Mouse (Mus musculus) forebrain, embryonic 16.5 days (tissue): Measurements from ENCODE around the gene Abi2. TPM values are rescaled to one million over a fixed set of nuclear protein-coding genes. Genes with fewer than 3 reads are reported as not detected.

Source experiments
- ATAC-seq: fragments of 200-750 bp; cut with Nextera tagmentation; 2 replicates; pipeline ENCODE4 v1.8.0; 2017; ENCODE audit warnings: mild to moderate bottlenecking, moderate library complexity
- H3K27ac ChIP-seq: fragments of 300-500 bp; sonication (generic); 2 replicates; pipeline ENCODE4 v1.5.1; 2014; ENCODE audit warnings: low read length, control low read depth
- H3K27me3 ChIP-seq: fragments of 300-500 bp; sonication (generic); replicated peaks from 2 replicates; pipeline ENCODE4 v1.6.1; 2014; ENCODE audit warnings: low read length; ENCODE audit not compliant: control insufficient read depth, insufficient read depth
- H3K36me3 ChIP-seq: fragments of 300-500 bp; sonication (generic); 2 replicates; pipeline ENCODE4 v1.6.1; 2014; ENCODE audit not compliant: control insufficient read depth, insufficient read depth
- H3K4me1 ChIP-seq: fragments of 300-500 bp; sonication (generic); replicated peaks from 2 replicates; pipeline ENCODE4 v1.6.1; 2014; ENCODE audit warnings: low read length; ENCODE audit not compliant: control insufficient read depth, insufficient read depth
- H3K4me2 ChIP-seq: fragments of 300-500 bp; sonication (generic); 2 replicates; pipeline ENCODE4 v1.6.1; 2014; ENCODE audit warnings: mild to moderate bottlenecking, low read length, control low read depth
- H3K4me3 ChIP-seq: fragments of 300-500 bp; sonication (generic); replicated peaks from 2 replicates; pipeline ENCODE4 v1.5.1; 2014; ENCODE audit warnings: mild to moderate bottlenecking, low read length, control low read depth
- H3K9ac ChIP-seq: fragments of 300-500 bp; sonication (generic); replicated peaks from 2 replicates; pipeline ENCODE4 v1.6.1; 2014; ENCODE audit warnings: low read depth, low read length, control low read depth
- H3K9me3 ChIP-seq: fragments of 300-500 bp; sonication (generic); 2 replicates; pipeline ENCODE4 v1.6.1; 2016; ENCODE audit warnings: low read length; ENCODE audit not compliant: control insufficient read depth
- WGBS: fragments of 180-500 bp; shearing (Covaris S2); extraction: QIAGEN DNeasy Blood & Tissue Kit; methylation state at CpG from one replicate; pipeline ENCODE4 v1.1.7; 2014; 5-methylcytosine and 5-hydroxymethylcytosine counted together
- polyA plus RNA-seq: library from polyadenylated mRNA; unstranded; fragments of >200 nt; fragmentation: Nextera tagmentation; extraction: Ambion mirVana; gene quantifications from 2 replicates; pipeline ENCODE4 v1.2.1, GENCODE M21; 2015

Gene Abi2
- polyA plus RNA-seq, result 74.9 and 83.2 TPM in 2 replicates

- Histone ChIP-seq H3K9ac (peak within 1 kb of the TSS; percentile 98), H3K36me3 (no peaks in the 10 kb centered on the region), H3K4me1 (peaks cover 20% of the 10 kb centered on the region), H3K4me2 (peak within 1 kb of the TSS; percentile 70), H3K9me3 (no peaks in the 10 kb centered on the region), H3K27me3 (no peaks in the 10 kb centered on the region), H3K27ac (peak within 1 kb of the TSS; percentile 93), H3K4me3 (peak within 1 kb of the TSS; percentile 95)
- WGBS, result 0% methylated on average over 55 of the region's 69 CpGs
- ATAC-seq, result peak; percentile 94
Measured at GRCm38 (mm10) chr1:60409168-60409828, at the start of gene Abi2. Abi2 (plus strand) TSS chr1:60409619.

GRCm38 (mm10) chr1:60361626-60362025, 47.8 kb upstream of the Abi2 start:
- H3K27ac ChIP-seq, result no peak overlapping the region
- no peaks in the 10 kb centered on the region for H3K9me3 ChIP-seq
- H3K27me3 ChIP-seq, result no peaks in the 10 kb centered on the region
- H3K4me2 ChIP-seq, result no peak overlapping the region
- no peak for ATAC-seq
- WGBS, result 92% methylated on average over 1 of the region's 1 CpGs
- no peaks in the 10 kb centered on the region for H3K36me3 ChIP-seq
- H3K4me3 ChIP-seq, result no peak overlapping the region
- no peaks in the 10 kb centered on the region for H3K4me1 ChIP-seq
- no peak overlapping the region for H3K9ac ChIP-seq

GRCm38 (mm10) chr1:60376556-60376955, 32.9 kb upstream of the Abi2 start:
- no peak for ATAC-seq
- 87% methylated on average over 1 of the region's 1 CpGs for WGBS
- Histone ChIP-seq H3K9ac (no peak overlapping the region), H3K4me3 (no peak overlapping the region), H3K27ac (no peak overlapping the region), H3K4me2 (no peak overlapping the region), H3K27me3 (no peaks in the 10 kb centered on the region), H3K4me1 (no peaks in the 10 kb centered on the region), H3K36me3 (peaks cover 2% of the 10 kb centered on the region), H3K9me3 (no peaks in the 10 kb centered on the region)

- H3K4me1 ChIP-seq, result no peaks in the 10 kb centered on the region
- H3K4me2 ChIP-seq, result no peak overlapping the region
- H3K27ac ChIP-seq, result no peak overlapping the region
- H3K9ac ChIP-seq, result no peak overlapping the region
- no peaks in the 10 kb centered on the region for H3K36me3 ChIP-seq
- H3K9me3 ChIP-seq, result no peaks in the 10 kb centered on the region
- H3K27me3 ChIP-seq, result no peaks in the 10 kb centered on the region
- WGBS, result 93% methylated on average over 3 of the region's 3 CpGs
- no peak for ATAC-seq
- H3K4me3 ChIP-seq, result no peak overlapping the region
Measured at GRCm38 (mm10) chr1:60381910-60382309, 27.5 kb upstream of the Abi2 start.

- WGBS, result 100% methylated on average over 1 of the region's 1 CpGs
- no peak overlapping the region for H3K9ac ChIP-seq
- no peak for ATAC-seq
- H3K27me3 ChIP-seq, result no peaks in the 10 kb centered on the region
- no peak overlapping the region for H3K27ac ChIP-seq
- H3K4me2 ChIP-seq, result no peak overlapping the region
- no peaks in the 10 kb centered on the region for H3K9me3 ChIP-seq
- peaks cover 6% of the 10 kb centered on the region for H3K4me1 ChIP-seq
- H3K4me3 ChIP-seq, result no peak overlapping the region
- H3K36me3 ChIP-seq, result no peaks in the 10 kb centered on the region
Measured at GRCm38 (mm10) chr1:60404848-60405247, 4.6 kb upstream of the Abi2 start.

GRCm38 (mm10) chr1:60408501-60409167, 785 bp upstream of the Abi2 start:
- no peaks in the 10 kb centered on the region for H3K27me3 ChIP-seq
- peak overlapping the region; percentile 95 for H3K4me3 ChIP-seq
- no peaks in the 10 kb centered on the region for H3K9me3 ChIP-seq
- H3K4me1 ChIP-seq, result peaks cover 18% of the 10 kb centered on the region
- H3K4me2 ChIP-seq, result peak overlapping the region; percentile 70
- 19% methylated on average over 13 of the region's 13 CpGs for WGBS
- no peaks in the 10 kb centered on the region for H3K36me3 ChIP-seq
- ATAC-seq, result peak; percentile 34
- H3K9ac ChIP-seq, result peak overlapping the region; percentile 98
- peak overlapping the region; percentile 93 for H3K27ac ChIP-seq

- Histone ChIP-seq H3K4me3 (peak overlapping the region; percentile 95), H3K4me2 (peak overlapping the region; percentile 55), H3K36me3 (no peaks in the 10 kb centered on the region), H3K27ac (peak overlapping the region; percentile 93), H3K4me1 (peaks cover 20% of the 10 kb centered on the region), H3K9me3 (no peaks in the 10 kb centered on the region), H3K9ac (peak overlapping the region; percentile 98), H3K27me3 (no peaks in the 10 kb centered on the region)
- WGBS, result 1% methylated on average over 54 of the region's 54 CpGs
- ATAC-seq, result peak; percentile 78
Measured at GRCm38 (mm10) chr1:60409928-60410817, 754 bp downstream of the Abi2 start.

GRCm38 (mm10) chr1:60416724-60417123, 7.3 kb downstream of the Abi2 start:
- no peaks in the 10 kb centered on the region for H3K9me3 ChIP-seq
- 75% methylated on average over 3 of the region's 3 CpGs for WGBS
- H3K4me1 ChIP-seq, result peaks cover 12% of the 10 kb centered on the region
- no peak overlapping the region for H3K9ac ChIP-seq
- ATAC-seq, result no peak
- H3K27ac ChIP-seq, result no peak overlapping the region
- H3K27me3 ChIP-seq, result no peaks in the 10 kb centered on the region
- H3K4me2 ChIP-seq, result no peak overlapping the region
- no peak overlapping the region for H3K4me3 ChIP-seq
- no peaks in the 10 kb centered on the region for H3K36me3 ChIP-seq

- H3K9me3 ChIP-seq, result no peaks in the 10 kb centered on the region
- no peak overlapping the region for H3K9ac ChIP-seq
- H3K36me3 ChIP-seq, result no peaks in the 10 kb centered on the region
- H3K4me2 ChIP-seq, result no peak overlapping the region
- no peak overlapping the region for H3K27ac ChIP-seq
- ATAC-seq, result no peak
- no peaks in the 10 kb centered on the region for H3K27me3 ChIP-seq
- no peaks in the 10 kb centered on the region for H3K4me1 ChIP-seq
- no peak overlapping the region for H3K4me3 ChIP-seq
- 90% methylated on average over 1 of the region's 1 CpGs for WGBS
Measured at GRCm38 (mm10) chr1:60423882-60424281, 14.5 kb downstream of the Abi2 start.
